Mouse (Mus musculus) thymus, adult 18-20 months (tissue): Measurements from ENCODE around the gene 4933427D14Rik.

Experiments
- DNase-seq, 2 experiments: peaks; one replicate each; pipeline ENCODE4 v3.0.0; 2022; ENCODE audit warnings: mixed read lengths in 2 of 2

Gene 4933427D14Rik

GRCm38 (mm10) chr11:72136231-72136982 is 70.9 kb downstream of the 4933427D14Rik start:
- DNase-seq: no peak

- no peak for DNase-seq
Measured at GRCm38 (mm10) chr11:72135383-72136158, 71.7 kb downstream of the 4933427D14Rik start, which contains the start of gene Pitpnm3. Pitpnm3 (minus strand) TSS chr11:72135778.

DNA sequence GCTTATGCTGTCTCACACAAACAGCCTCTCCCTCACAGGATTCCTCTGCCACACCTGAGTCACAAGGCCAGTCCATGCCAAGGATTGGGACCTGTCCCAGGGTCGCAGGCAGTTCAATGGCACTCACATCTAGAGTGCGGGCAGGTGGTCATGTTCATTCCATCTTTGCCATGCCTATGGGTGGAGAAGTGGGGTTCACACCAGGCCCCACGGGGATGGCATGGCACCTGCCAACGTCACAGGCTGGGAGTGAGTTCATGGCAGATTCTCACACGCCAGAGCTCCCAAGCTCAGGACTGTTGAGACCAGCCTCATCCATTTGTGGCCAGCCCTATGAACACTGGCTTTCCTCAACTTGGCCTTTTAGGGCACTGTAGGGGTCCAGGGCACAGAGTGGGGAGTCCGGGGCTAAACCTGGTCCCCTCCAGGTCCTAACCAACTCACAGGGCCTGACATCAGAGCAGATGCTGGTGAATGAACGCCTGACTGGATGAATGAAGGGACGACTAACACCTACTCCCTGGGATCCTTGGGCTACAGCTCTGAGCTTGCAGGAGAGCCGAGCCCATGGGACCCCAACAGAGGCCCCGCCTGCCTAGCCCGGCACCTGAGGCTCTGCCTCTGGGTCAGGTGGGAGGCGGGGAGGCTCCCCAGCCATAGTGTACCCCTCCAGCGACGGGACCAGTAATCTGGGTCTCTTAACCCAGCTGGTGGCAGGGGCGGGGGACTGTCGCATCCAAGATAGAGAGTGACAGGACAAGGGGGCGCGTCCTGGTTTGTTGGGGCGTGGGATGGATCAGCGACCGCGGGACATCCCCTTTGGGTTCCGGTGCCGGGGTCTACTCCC is 72.5 kb downstream of the 4933427D14Rik start:
- no peak for DNase-seq

- DNase-seq: no peak
Measured at GRCm38 (mm10) chr11:72133075-72133474, 74.2 kb downstream of the 4933427D14Rik start.

DNA sequence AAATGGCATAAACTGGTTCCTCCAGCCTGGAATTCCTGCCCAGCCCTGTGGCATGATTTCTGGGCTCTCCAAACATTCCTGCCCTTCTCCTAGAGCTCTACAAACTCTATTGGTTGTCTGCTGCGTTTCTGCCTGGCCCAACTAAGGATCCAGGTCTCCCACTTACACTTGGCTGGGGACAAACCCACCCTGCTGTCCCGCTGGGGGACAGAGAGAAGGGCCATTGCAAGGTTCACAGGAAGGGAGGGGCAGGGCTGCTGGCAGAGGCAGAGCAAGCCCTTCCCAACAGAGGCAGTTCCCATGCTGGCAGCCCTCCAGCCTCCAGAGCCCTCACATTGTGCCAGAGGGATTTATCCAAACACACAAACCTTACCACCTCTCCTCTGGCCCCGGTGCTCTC is 75.0 kb downstream of the 4933427D14Rik start:
- DNase-seq: no peak

DNA sequence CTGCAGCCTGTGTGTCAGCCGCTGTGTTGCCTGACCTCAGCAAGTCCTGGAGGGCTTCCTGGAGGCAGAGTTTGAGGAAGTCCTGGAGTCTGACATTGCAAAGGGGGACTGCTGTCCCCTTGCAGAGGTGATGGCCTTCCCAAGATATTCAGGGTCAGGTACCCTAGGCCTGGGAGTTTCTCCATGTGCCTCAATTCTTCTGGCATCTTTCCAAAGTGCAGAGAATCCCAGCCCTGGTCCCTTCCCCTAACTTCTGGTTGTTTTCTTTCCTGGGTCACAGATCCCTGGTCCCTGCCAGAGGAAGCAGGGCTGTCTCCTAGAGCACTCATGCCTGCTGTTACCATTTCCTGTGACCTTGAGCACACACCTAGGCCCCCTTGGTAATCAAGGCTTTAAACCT is 75.6 kb downstream of the 4933427D14Rik start:
- no peak for DNase-seq

DNA sequence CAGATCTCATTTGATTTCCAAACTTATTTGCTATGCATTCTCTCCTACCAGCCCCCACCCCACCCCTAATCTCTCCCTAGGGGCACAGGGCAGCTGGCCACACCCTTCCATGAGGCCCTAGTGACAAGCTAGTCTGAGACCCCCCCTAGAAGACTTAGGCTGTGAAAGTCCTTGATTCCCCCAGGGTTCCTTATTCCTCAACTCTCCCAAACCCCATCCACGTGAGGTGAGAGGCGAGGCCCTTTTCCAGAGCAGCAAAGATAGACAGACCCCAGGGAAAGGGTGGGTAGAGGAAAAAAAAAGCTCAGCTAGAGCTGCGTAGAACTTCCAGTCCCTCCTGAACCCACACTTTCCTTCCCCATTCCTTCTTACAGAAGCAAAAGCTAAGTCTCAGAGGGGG is 76.4 kb downstream of the 4933427D14Rik start:
- no peak for DNase-seq

GRCm38 (mm10) chr11:72130472-72130871 is 76.8 kb downstream of the 4933427D14Rik start:
- DNase-seq: no peak

- DNase-seq: no peak
Measured at GRCm38 (mm10) chr11:72130021-72130420, 77.2 kb downstream of the 4933427D14Rik start.

GRCm38 (mm10) chr11:72129032-72129894 is 78.0 kb downstream of the 4933427D14Rik start:
- DNase-seq: no peak

DNA sequence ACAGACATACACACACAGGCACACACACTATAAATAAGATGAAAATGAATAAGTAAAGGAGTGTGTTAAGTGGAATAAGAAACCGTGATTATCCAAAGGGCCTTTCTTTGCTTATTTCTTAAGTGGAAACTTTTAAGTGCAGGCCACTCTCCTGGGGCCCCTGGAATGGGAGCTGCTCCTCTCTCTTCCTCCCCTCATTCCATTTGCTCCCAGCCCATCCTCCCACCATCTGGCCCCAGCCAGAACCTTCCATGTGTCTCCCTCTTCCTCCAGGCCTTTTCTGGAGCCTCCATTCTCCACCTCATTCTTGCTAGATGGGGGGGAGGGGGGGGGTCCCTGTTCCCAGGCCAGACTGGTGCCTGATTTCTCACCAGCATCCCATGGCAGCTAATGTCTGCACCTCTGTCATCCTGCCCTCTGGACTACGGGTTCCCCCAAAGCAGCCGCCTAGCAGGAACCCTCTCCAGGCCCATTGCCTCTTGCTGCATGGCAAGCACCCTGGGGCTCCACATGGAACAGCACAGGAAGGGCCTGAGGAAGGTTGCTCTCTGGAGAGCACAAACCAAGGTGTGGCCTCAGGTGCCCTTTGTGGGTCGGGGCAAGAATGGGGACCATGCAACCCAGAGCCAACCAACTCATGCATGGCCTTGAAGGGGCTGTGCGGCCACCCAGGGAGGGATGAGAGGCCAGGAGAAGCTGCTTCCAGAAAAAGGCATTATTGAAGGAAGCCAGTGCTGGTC is 79.6 kb downstream of the 4933427D14Rik start:
- DNase-seq: no peak

GRCm38 (mm10) chr11:72125781-72126180 is 81.5 kb downstream of the 4933427D14Rik start:
- no peak for DNase-seq

- no peak for DNase-seq
Measured at GRCm38 (mm10) chr11:72123531-72123930, 83.7 kb downstream of the 4933427D14Rik start.

DNA sequence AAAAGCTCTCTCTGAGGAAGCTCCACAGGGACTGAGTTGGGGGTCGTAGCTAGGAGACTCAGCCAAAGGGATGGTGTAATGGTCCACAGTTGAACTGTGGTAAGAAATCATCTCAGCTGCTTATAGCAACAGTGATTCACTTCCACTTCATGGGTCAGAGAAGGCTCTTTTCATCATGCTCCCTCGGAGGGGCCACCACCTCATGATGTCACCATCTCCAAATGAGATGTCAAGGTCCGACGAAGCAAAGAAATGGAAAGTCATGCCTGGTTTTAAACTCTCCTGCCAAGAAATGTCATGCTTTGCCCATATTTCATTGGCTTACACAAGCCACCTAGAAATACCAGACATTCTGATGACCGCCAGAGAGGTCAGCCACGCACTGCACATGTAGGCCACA is 86.9 kb downstream of the 4933427D14Rik start:
- DNase-seq: no peak

- no peak for DNase-seq
Measured at GRCm38 (mm10) chr11:72118630-72119029, 88.6 kb downstream of the 4933427D14Rik start.

GRCm38 (mm10) chr11:72113296-72113695 is 94.0 kb downstream of the 4933427D14Rik start:
- DNase-seq: no peak

GRCm38 (mm10) chr11:72110726-72111125 is 96.5 kb downstream of the 4933427D14Rik start:
- DNase-seq: no peak

DNA sequence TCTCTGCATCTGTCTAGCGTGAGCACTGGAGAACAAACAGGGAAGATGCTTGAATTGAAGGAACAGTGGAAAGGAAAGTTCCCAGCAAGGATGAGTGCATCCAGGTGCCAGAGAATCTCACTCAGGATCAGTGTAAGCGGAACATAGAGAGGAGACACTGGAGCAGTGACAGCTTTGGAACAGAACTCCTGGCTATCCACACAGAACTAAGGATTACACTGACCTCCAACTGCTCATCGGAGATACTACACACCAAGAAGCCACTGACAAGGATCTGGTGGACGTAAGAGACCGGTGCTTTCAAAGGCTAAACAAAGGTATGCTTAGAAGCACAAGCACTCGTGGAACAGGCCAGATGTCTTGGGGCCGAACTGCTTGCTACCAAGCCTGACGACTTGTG is 103.0 kb downstream of the 4933427D14Rik start:
- DNase-seq: no peak
